ENCODE assay signal across 16 mouse cellular contexts in genomic region chr13:89914332-89914731, GRCm38 (mm10).
"Had no signal": no experiment of that assay in that cellular context is flagged by ENCODE, and none has a peak within 500 bp of the region (broad histone marks: within the 10 kb centered on the region; RNA-seq: fewer than 3 reads in every experiment).

No protein-coding gene starts in this region.

- H3K27me3 ChIP-seq: lung, embryonic 15.5 days; megakaryocyte, embryonic 14.5 days; midbrain, embryonic 13.5 days; midbrain, embryonic 15.5 days; neural tube, embryonic 12.5 days; stomach, embryonic 15.5 days had no signal

- H3K9me3 ChIP-seq: lung, embryonic 15.5 days; megakaryocyte, embryonic 14.5 days; midbrain, embryonic 13.5 days; midbrain, embryonic 15.5 days; neural tube, embryonic 12.5 days; stomach, embryonic 15.5 days had no signal

- DNase-seq: lung, adult 2 months; lung, postnatal 14 days; right cerebral cortex, postnatal 14 days; thymus, adult 18-20 months; thymus, postnatal 25 days; thymus, postnatal 4 days had no signal

- H3K4me2 ChIP-seq: lung, embryonic 15.5 days; midbrain, embryonic 11.5 days; midbrain, embryonic 13.5 days; midbrain, embryonic 15.5 days; neural tube, embryonic 12.5 days; stomach, embryonic 15.5 days had no signal

- H3K27ac ChIP-seq: lung, embryonic 15.5 days; macrophage; midbrain, embryonic 13.5 days; midbrain, embryonic 15.5 days; neural tube, embryonic 12.5 days; stomach, embryonic 15.5 days; stomach, postnatal 0 days had no signal

- H3K4me1 ChIP-seq: lung, embryonic 15.5 days; midbrain, embryonic 13.5 days; midbrain, embryonic 15.5 days; neural tube, embryonic 12.5 days; stomach, embryonic 15.5 days had no signal

- H3K36me3 ChIP-seq: lung, embryonic 15.5 days; midbrain, embryonic 13.5 days; midbrain, embryonic 15.5 days; neural tube, embryonic 12.5 days; stomach, embryonic 15.5 days had no signal

- H3K9ac ChIP-seq: lung, embryonic 15.5 days; midbrain, embryonic 13.5 days; midbrain, embryonic 15.5 days; neural tube, embryonic 12.5 days; stomach, embryonic 15.5 days had no signal

- ATAC-seq: lung, postnatal 0 days; midbrain, embryonic 13.5 days; midbrain, embryonic 15.5 days had no signal

- H3K4me3 ChIP-seq: lung, embryonic 15.5 days; megakaryocyte, embryonic 14.5 days; midbrain, embryonic 13.5 days; midbrain, embryonic 15.5 days; neural tube, embryonic 12.5 days; stomach, embryonic 15.5 days had no signal
